Comparison of ENCODE assay signal across 14 mouse cellular contexts in the genomic region with DNA sequence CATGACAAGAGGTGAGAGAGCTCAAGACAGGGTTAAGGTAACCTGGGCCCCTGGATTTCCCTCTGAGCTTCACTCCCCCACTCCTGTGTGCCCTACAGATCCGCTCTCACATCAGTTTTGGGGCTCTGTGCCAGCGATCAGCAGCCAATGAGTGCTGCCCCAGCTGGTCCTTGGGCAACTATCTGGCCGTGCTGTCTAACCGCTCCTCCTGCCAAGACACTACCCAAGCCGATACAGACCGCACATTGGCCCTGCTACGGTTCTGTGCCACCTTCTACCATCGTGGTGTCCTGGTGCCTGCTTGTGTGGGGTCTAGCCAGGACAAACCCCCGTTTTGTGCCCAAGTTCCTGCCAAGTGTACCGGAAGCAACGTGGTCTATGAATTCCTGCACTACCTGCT. TPM values are rescaled to one million over a fixed set of nuclear protein-coding genes. Genes with fewer than 3 reads are reported as not detected.
DNase-seq lines count a peak whose midpoint lies in the region; ATAC-seq and TF ChIP-seq lines count a peak whose summit lies in the region.
"Had no signal": no experiment of that assay in that cellular context is flagged by ENCODE, and none has a peak within 500 bp of the region (broad histone marks: within the 10 kb centered on the region; RNA-seq: fewer than 3 reads in every experiment).

No protein-coding gene starts in this region.

- H3K27ac ChIP-seq in forebrain, embryonic 14.5 days (ENCODE audit: low read depth, low read length) = no peak overlapping the region
- H3K27ac ChIP-seq in forebrain, embryonic 10.5 days = no peak overlapping the region
- no peak overlapping the region for H3K27ac ChIP-seq in gastrocnemius, adult 2 months
- H3K27ac ChIP-seq: limb, embryonic 12.5 days; neural tube, embryonic 12.5 days had no signal

- no peak overlapping the region for H3K9ac ChIP-seq in forebrain, embryonic 14.5 days (ENCODE audit: low read length)
- H3K9ac ChIP-seq: limb, embryonic 12.5 days; neural tube, embryonic 12.5 days had no signal

- no peaks in the 10 kb centered on the region for H3K9me3 ChIP-seq in forebrain, embryonic 14.5 days (replicated peaks; ENCODE audit: control insufficient read depth, low read length)
- no peaks in the 10 kb centered on the region for H3K9me3 ChIP-seq in forebrain, embryonic 10.5 days
- H3K9me3 ChIP-seq: limb, embryonic 12.5 days; neural tube, embryonic 12.5 days had no signal

- 67% methylated on average over 11 of the region's 11 CpGs for WGBS in forebrain, embryonic 14.5 days
- WGBS in forebrain, embryonic 10.5 days = 90% methylated on average over 11 of the region's 11 CpGs

- no peak for TF ChIP-seq CTCF in gastrocnemius, adult 2 months (IDR thresholded peaks at IDR 0.05)

- peaks cover 10% of the 10 kb centered on the region; the same call in 1 of the 2 replicates for H3K36me3 ChIP-seq in forebrain, embryonic 14.5 days (ENCODE audit: control insufficient read depth, insufficient read depth, low read length)
- H3K36me3 ChIP-seq in forebrain, embryonic 10.5 days (replicated peaks) = no peaks in the 10 kb centered on the region
- H3K36me3 ChIP-seq: limb, embryonic 12.5 days had no signal

- H3K4me1 ChIP-seq in forebrain, embryonic 14.5 days (ENCODE audit: control insufficient read depth, insufficient read depth, low read length) = peaks cover 4% of the 10 kb centered on the region
- H3K4me1 ChIP-seq in forebrain, embryonic 10.5 days = peaks cover 10% of the 10 kb centered on the region

- intact Hi-C loops in gastrocnemius, adult 2 months (cut with DNase I) = no loop called here
- intact Hi-C loops in heart, postnatal 14 days (cut with DNase I) = no loop called here

- DNase-seq in forebrain, embryonic 14.5 days (ENCODE audit: low spot score) = peak; percentile 63
- no peak for DNase-seq in forebrain, embryonic 10.5 days (ENCODE audit: extremely low spot score, low spot score)
- DNase-seq in right cerebral cortex, postnatal 10 days (ENCODE audit: low spot score in 2 of 2) = peak; percentile 55 to 60
- DNase-seq in right cerebral cortex, postnatal 4 days = no peak
- peak; percentile 88 for DNase-seq in gastrocnemius, adult 2 months
- no peak for DNase-seq in retina, embryonic 14.5 days (ENCODE audit: low spot score)
- DNase-seq in heart, postnatal 14 days = no peak
- no peak for DNase-seq in right cerebral cortex, adult 2 months (ENCODE audit: low spot score in 2 of 2)
- DNase-seq: heart, postnatal 10 days; kidney, postnatal 10 days had no signal

- no peaks in the 10 kb centered on the region for H3K27me3 ChIP-seq in forebrain, embryonic 14.5 days (replicated peaks; ENCODE audit: control insufficient read depth, insufficient read depth, low read length)
- H3K27me3 ChIP-seq in forebrain, embryonic 10.5 days (ENCODE audit: poor library complexity, severe bottlenecking) = peaks cover 38% of the 10 kb centered on the region

- H3K4me3 ChIP-seq in forebrain, embryonic 14.5 days (ENCODE audit: low read depth, low read length) = no peak overlapping the region
- H3K4me3 ChIP-seq in forebrain, embryonic 10.5 days = no peak overlapping the region
- H3K4me3 ChIP-seq in gastrocnemius, adult 2 months = no peak overlapping the region
- H3K4me3 ChIP-seq: limb, embryonic 12.5 days; neural tube, embryonic 12.5 days had no signal

- no peak overlapping the region for H3K4me2 ChIP-seq in forebrain, embryonic 14.5 days (ENCODE audit: low read length)
- H3K4me2 ChIP-seq: limb, embryonic 12.5 days had no signal

- ATAC-seq in forebrain, embryonic 14.5 days = peak; percentile 30; the same call in 1 of the 2 replicates

RNA-seq across cellular contexts. Expression of a gene that starts 10.0 kb away (rescaled TPM):
- polyA plus RNA-seq in forebrain, embryonic 14.5 days (2014; fragmentation: Nextera tagmentation; extraction: Ambion mirVana) = 18.0 and 24.5 TPM in 2 replicates
- polyA plus RNA-seq in forebrain, embryonic 10.5 days (2016; fragmentation: Nextera tagmentation; extraction: Ambion mirVana) = 1.0 and 1.2 TPM in 2 replicates
- total RNA-seq in gastrocnemius, adult 2 months (2021) = not detected
- total RNA-seq in heart, postnatal 14 days (2021) = under 1 TPM; 0.02 to 0.10 TPM
- total RNA-seq: gastrocnemius, postnatal 36 days had no signal

RNA-seq across cellular contexts. Expression of a gene that starts 16.9 kb away (rescaled TPM):
- not detected in 2 replicates for polyA plus RNA-seq in forebrain, embryonic 14.5 days (2014; fragmentation: Nextera tagmentation; extraction: Ambion mirVana)
- polyA plus RNA-seq in forebrain, embryonic 10.5 days (2016; fragmentation: Nextera tagmentation; extraction: Ambion mirVana) = not detected in 2 replicates
- total RNA-seq in gastrocnemius, adult 2 months (2021) = not detected
- not detected for total RNA-seq in heart, postnatal 14 days (2021)
- total RNA-seq: gastrocnemius, postnatal 36 days; heart, postnatal 10 days had no signal
- polyA plus RNA-seq: embryonic facial prominence, embryonic 11.5 days; limb, embryonic 12.5 days; neural tube, embryonic 12.5 days had no signal

RNA-seq across cellular contexts. Expression of a gene that starts 24.3 kb away (rescaled TPM):
- 66.2 and 84.2 TPM in 2 replicates for polyA plus RNA-seq in forebrain, embryonic 14.5 days (2014; fragmentation: Nextera tagmentation; extraction: Ambion mirVana)
- 173 and 180 TPM in 2 replicates for polyA plus RNA-seq in forebrain, embryonic 10.5 days (2016; fragmentation: Nextera tagmentation; extraction: Ambion mirVana)
- total RNA-seq in gastrocnemius, adult 2 months (2021) = under 1 TPM; 0.28 to 0.31 TPM
- total RNA-seq in heart, postnatal 14 days (2021) = 10 to 100 TPM in 1 of 2 experiments, 1 to 10 TPM in 1; 5.9 to 10.7 TPM

RNA-seq across cellular contexts. Expression of a gene that starts 27.0 kb away (rescaled TPM):
- 1.0 and 1.2 TPM in 2 replicates for polyA plus RNA-seq in forebrain, embryonic 14.5 days (2014; fragmentation: Nextera tagmentation; extraction: Ambion mirVana)
- polyA plus RNA-seq in forebrain, embryonic 10.5 days (2016; fragmentation: Nextera tagmentation; extraction: Ambion mirVana) = 0.53 and 0.64 TPM in 2 replicates
- 10 to 100 TPM; 14.6 to 20.8 TPM for total RNA-seq in gastrocnemius, adult 2 months (2021)
- total RNA-seq in heart, postnatal 14 days (2021) = 10 to 100 TPM; 15.5 to 17.5 TPM

RNA-seq across cellular contexts. Expression of a gene that starts 43.9 kb away (rescaled TPM):
- polyA plus RNA-seq in forebrain, embryonic 14.5 days (2014; fragmentation: Nextera tagmentation; extraction: Ambion mirVana) = 32.1 and 33.7 TPM in 2 replicates
- polyA plus RNA-seq in forebrain, embryonic 10.5 days (2016; fragmentation: Nextera tagmentation; extraction: Ambion mirVana) = 19.8 and 21.7 TPM in 2 replicates
- 1 to 10 TPM; 5.2 to 5.8 TPM for total RNA-seq in gastrocnemius, adult 2 months (2021)
- 10 to 100 TPM; 36.2 to 38.6 TPM for total RNA-seq in heart, postnatal 14 days (2021)

Comparison
In these comparisons a context has a peak if more than half of its experiments do, and no peak if none do; other contexts are left out.
1. DNase-seq: peak in forebrain, embryonic 14.5 days (single experiment), right cerebral cortex, postnatal 10 days (2 of 2) and gastrocnemius, adult 2 months (single experiment); none in forebrain, embryonic 10.5 days (single experiment), right cerebral cortex, postnatal 4 days (single experiment), retina, embryonic 14.5 days (single experiment), heart, postnatal 14 days (0 of 2) and right cerebral cortex, adult 2 months (0 of 2).
2. RNA of a gene that starts 24.3 kb away (total RNA-seq): 5.9 to 10.7 TPM in heart, postnatal 14 days; 0.28 to 0.31 TPM in gastrocnemius, adult 2 months; every median in the first group is over 4 times any median in the second.